Mouse (Mus musculus) midbrain, embryonic 12.5 days (tissue): Measurements from ENCODE around the gene Hrasls5. TPM values are rescaled to one million over a fixed set of nuclear protein-coding genes. Genes with fewer than 3 reads are reported as not detected.

Experiments
- ATAC-seq: fragments of 200-750 bp; cut with Nextera tagmentation; 2 replicates; pipeline ENCODE4 v1.8.0; 2017; ENCODE audit warnings: low read depth, moderate TSS enrichment, moderate library complexity; ENCODE audit not compliant: low FRiP score
- H3K27ac ChIP-seq: fragments of 300-500 bp; sonication (generic); replicated peaks from 2 replicates; pipeline ENCODE4 v1.5.1; 2016; ENCODE audit warnings: mild to moderate bottlenecking
- H3K27me3 ChIP-seq: fragments of 300-500 bp; sonication (generic); 2 replicates; pipeline ENCODE4 v1.6.1; 2016; ENCODE audit warnings: mild to moderate bottlenecking
- H3K36me3 ChIP-seq: fragments of 300-500 bp; sonication (generic); 2 replicates; pipeline ENCODE4 v1.6.1; 2016
- H3K4me1 ChIP-seq: fragments of 300-500 bp; sonication (generic); 2 replicates; pipeline ENCODE4 v1.6.1; 2016
- H3K4me2 ChIP-seq: fragments of 300-500 bp; sonication (generic); replicated peaks from 2 replicates; pipeline ENCODE4 v1.6.1; 2016; ENCODE audit warnings: mild to moderate bottlenecking, moderate library complexity
- H3K4me3 ChIP-seq: fragments of 300-500 bp; sonication (generic); 2 replicates; pipeline ENCODE4 v1.5.1; 2016; ENCODE audit warnings: mild to moderate bottlenecking
- H3K9ac ChIP-seq: fragments of 300-500 bp; sonication (generic); replicated peaks from 2 replicates; pipeline ENCODE4 v1.6.1; 2016; ENCODE audit warnings: mild to moderate bottlenecking, moderate library complexity
- H3K9me3 ChIP-seq: fragments of 300-500 bp; sonication (generic); 2 replicates; pipeline ENCODE4 v1.6.1; 2016; ENCODE audit warnings: mild to moderate bottlenecking
- WGBS: fragments of 180-500 bp; shearing (Covaris S2); methylation state at CpG from one replicate; pipeline ENCODE4 v1.1.7; 2016; 5-methylcytosine and 5-hydroxymethylcytosine counted together
- polyA plus RNA-seq: library from polyadenylated mRNA; unstranded; fragments of >200 nt; fragmentation: Nextera tagmentation; extraction: Ambion mirVana; gene quantifications from 2 replicates; pipeline ENCODE4 v1.2.1, GENCODE M21; 2016

Hrasls5 gene
- polyA plus RNA-seq, 1 experiment from 2014 or later = not detected

GRCm38 (mm10) chr19:7613151-7613550 lies 810 bp downstream of the Hrasls5 start:
- Histone ChIP-seq H3K4me3 (no peak overlapping the region), H3K4me2 (no peak overlapping the region), H3K27me3 (peaks cover 27% of the 10 kb centered on the region), H3K9me3 (no peaks in the 10 kb centered on the region), H3K36me3 (no peaks in the 10 kb centered on the region), H3K4me1 (peaks cover 11% of the 10 kb centered on the region), H3K9ac (no peak overlapping the region), H3K27ac (no peak overlapping the region)
- no peak for ATAC-seq
- WGBS = 85% methylated on average over 7 of the region's 7 CpGs

GRCm38 (mm10) chr19:7616231-7616930 lies 4.0 kb downstream of the Hrasls5 start:
- no peak for ATAC-seq
- Histone ChIP-seq H3K27me3 (peaks cover 21% of the 10 kb centered on the region), H3K4me2 (no peak overlapping the region), H3K27ac (no peak overlapping the region), H3K36me3 (no peaks in the 10 kb centered on the region), H3K9me3 (no peaks in the 10 kb centered on the region), H3K4me3 (no peak overlapping the region), H3K9ac (no peak overlapping the region), H3K4me1 (peaks cover 10% of the 10 kb centered on the region)
- WGBS = 81% methylated on average over 5 of the region's 5 CpGs

- no peaks in the 10 kb centered on the region for H3K9me3 ChIP-seq
- H3K9ac ChIP-seq = no peak overlapping the region
- H3K27me3 ChIP-seq = peaks cover 14% of the 10 kb centered on the region
- no peak overlapping the region for H3K27ac ChIP-seq
- WGBS = 62% methylated on average over 3 of the region's 3 CpGs
- H3K4me2 ChIP-seq = no peak overlapping the region
- 0 out of 2 replicates have a peak, but pooled peaks have one; percentile 35 for ATAC-seq
- H3K4me1 ChIP-seq = peaks cover 6% of the 10 kb centered on the region
- H3K4me3 ChIP-seq = no peak overlapping the region
- H3K36me3 ChIP-seq = no peaks in the 10 kb centered on the region
Measured at GRCm38 (mm10) chr19:7617085-7617484, 4.7 kb downstream of the Hrasls5 start.

GRCm38 (mm10) chr19:7617696-7618095 lies 5.4 kb downstream of the Hrasls5 start:
- H3K4me2 ChIP-seq = no peak overlapping the region
- no peak overlapping the region for H3K4me3 ChIP-seq
- no peaks in the 10 kb centered on the region for H3K4me1 ChIP-seq
- no peak overlapping the region for H3K27ac ChIP-seq
- no peaks in the 10 kb centered on the region for H3K9me3 ChIP-seq
- ATAC-seq = 0 out of 2 replicates have a peak, but pooled peaks have one; percentile 63
- H3K36me3 ChIP-seq = no peaks in the 10 kb centered on the region
- H3K9ac ChIP-seq = no peak overlapping the region
- H3K27me3 ChIP-seq = peaks cover 8% of the 10 kb centered on the region
- WGBS = 46% methylated on average over 7 of the region's 7 CpGs

- no peak for ATAC-seq
- Histone ChIP-seq H3K4me1 (no peaks in the 10 kb centered on the region), H3K36me3 (no peaks in the 10 kb centered on the region), H3K27me3 (no peaks in the 10 kb centered on the region), H3K4me3 (no peak overlapping the region), H3K4me2 (no peak overlapping the region), H3K9ac (no peak overlapping the region), H3K27ac (no peak overlapping the region), H3K9me3 (no peaks in the 10 kb centered on the region)
Measured at GRCm38 (mm10) chr19:7633021-7633420, 20.7 kb downstream of the Hrasls5 start.

- ATAC-seq = no peak
- Histone ChIP-seq H3K4me2 (no peak overlapping the region), H3K9ac (no peak overlapping the region), H3K27ac (no peak overlapping the region), H3K9me3 (no peaks in the 10 kb centered on the region), H3K36me3 (no peaks in the 10 kb centered on the region), H3K27me3 (no peaks in the 10 kb centered on the region), H3K4me3 (no peak overlapping the region), H3K4me1 (no peaks in the 10 kb centered on the region)
- WGBS = 65% methylated on average over 1 of the region's 1 CpGs
Measured at GRCm38 (mm10) chr19:7633786-7634185, 21.4 kb downstream of the Hrasls5 start.

- no peak overlapping the region for H3K4me3 ChIP-seq
- H3K27ac ChIP-seq = no peak overlapping the region
- H3K4me2 ChIP-seq = no peak overlapping the region
- 85% methylated on average over 8 of the region's 8 CpGs for WGBS
- H3K36me3 ChIP-seq = no peaks in the 10 kb centered on the region
- H3K9ac ChIP-seq = no peak overlapping the region
- no peaks in the 10 kb centered on the region for H3K9me3 ChIP-seq
- no peak for ATAC-seq
- H3K27me3 ChIP-seq = no peaks in the 10 kb centered on the region
- H3K4me1 ChIP-seq = no peaks in the 10 kb centered on the region
Measured at GRCm38 (mm10) chr19:7648913-7649666, 36.7 kb downstream of the Hrasls5 start.

- H3K27ac ChIP-seq = no peak overlapping the region
- H3K9me3 ChIP-seq = no peaks in the 10 kb centered on the region
- no peak overlapping the region for H3K4me3 ChIP-seq
- no peaks in the 10 kb centered on the region for H3K27me3 ChIP-seq
- H3K4me1 ChIP-seq = no peaks in the 10 kb centered on the region
- ATAC-seq = no peak
- no peak overlapping the region for H3K9ac ChIP-seq
- 8% methylated on average over 1 of the region's 1 CpGs for WGBS
- no peaks in the 10 kb centered on the region for H3K36me3 ChIP-seq
- H3K4me2 ChIP-seq = no peak overlapping the region
Measured at GRCm38 (mm10) chr19:7672033-7672432, 59.7 kb downstream of the Hrasls5 start.

- Histone ChIP-seq H3K9ac (no peak overlapping the region), H3K4me3 (no peak overlapping the region), H3K36me3 (no peaks in the 10 kb centered on the region), H3K4me1 (no peaks in the 10 kb centered on the region), H3K27ac (no peak overlapping the region), H3K27me3 (no peaks in the 10 kb centered on the region), H3K9me3 (no peaks in the 10 kb centered on the region), H3K4me2 (no peak overlapping the region)
- ATAC-seq = no peak
- WGBS = 97% methylated on average over 1 of the region's 1 CpGs
Measured at GRCm38 (mm10) chr19:7687988-7688387, 75.6 kb downstream of the Hrasls5 start.

Other genes with a start within 250 kb of the Hrasls5 start
- 44.0 and 48.3 TPM in 2 replicates for gene Spindoc, start 229.5 kb upstream of the Hrasls5 start, polyA plus RNA-seq
- gene 2700081O15Rik, start 194.9 kb upstream of the Hrasls5 start, polyA plus RNA-seq = 15.4 and 17.4 TPM in 2 replicates
- 481 and 529 TPM in 2 replicates for gene Rtn3, start 129.3 kb upstream of the Hrasls5 start, polyA plus RNA-seq
- 7.5 and 7.6 TPM in 2 replicates for gene Atl3, start 118.5 kb upstream of the Hrasls5 start, polyA plus RNA-seq
- gene Pla2g16, start 55.1 kb upstream of the Hrasls5 start, polyA plus RNA-seq = 2.1 and 2.3 TPM in 2 replicates
- gene Lgals12, start 5.3 kb upstream of the Hrasls5 start, polyA plus RNA-seq = 0.14 TPM in 1 of 2 replicates, not detected in the other
- not detected in 2 replicates for gene Slc22a19, start 98.8 kb downstream of the Hrasls5 start, polyA plus RNA-seq
- not detected in 2 replicates for gene Slc22a26, start 190.1 kb downstream of the Hrasls5 start, polyA plus RNA-seq